ENCODE assay signal across 17 mouse cellular contexts in the genomic region with DNA sequence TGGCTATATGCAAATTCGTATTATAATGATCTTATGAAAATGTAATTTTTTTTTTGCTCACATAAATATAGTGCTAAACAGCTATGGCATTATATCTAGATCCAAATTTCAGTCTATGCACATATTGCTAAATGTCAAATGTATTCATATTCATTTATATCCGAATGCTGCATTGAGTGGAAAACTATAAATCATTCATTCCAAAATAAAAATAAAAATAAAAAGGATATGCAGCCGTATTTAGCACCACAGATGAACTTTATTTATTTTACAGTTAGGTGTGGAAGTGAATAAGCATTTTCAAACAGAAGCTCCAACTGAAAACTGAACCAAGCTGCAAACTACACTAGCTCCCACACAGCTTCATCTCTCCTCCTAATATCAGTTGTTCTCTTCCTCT.
"Had no signal": no experiment of that assay in that cellular context is flagged by ENCODE, and none has a peak within 500 bp of the region (broad histone marks: within the 10 kb centered on the region; RNA-seq: fewer than 3 reads in every experiment).

No protein-coding gene starts in this region.

- H3K4me1 ChIP-seq: megakaryocyte, embryonic 14.5 days; stomach, embryonic 15.5 days had no signal

- H3K9me3 ChIP-seq: lung, embryonic 15.5 days; midbrain, embryonic 13.5 days; midbrain, embryonic 15.5 days; neural tube, embryonic 12.5 days; stomach, embryonic 15.5 days had no signal

- DNase-seq: lung, adult 2 months; lung, postnatal 14 days; lung, postnatal 36 days; right cerebral cortex, postnatal 14 days; thymus, adult 2 months; thymus, postnatal 25 days; thymus, postnatal 4 days had no signal

- H3K27ac ChIP-seq: lung, embryonic 15.5 days; macrophage; midbrain, embryonic 13.5 days; midbrain, embryonic 15.5 days; neural tube, embryonic 12.5 days; stomach, embryonic 15.5 days; stomach, postnatal 0 days had no signal

- H3K27me3 ChIP-seq: lung, embryonic 15.5 days; megakaryocyte, embryonic 14.5 days; midbrain, embryonic 13.5 days; midbrain, embryonic 15.5 days; neural tube, embryonic 12.5 days; stomach, embryonic 15.5 days had no signal

- H3K4me3 ChIP-seq: lung, embryonic 15.5 days; megakaryocyte, embryonic 14.5 days; midbrain, embryonic 13.5 days; midbrain, embryonic 15.5 days; neural tube, embryonic 12.5 days; stomach, embryonic 15.5 days had no signal

- ATAC-seq: lung, postnatal 0 days; midbrain, embryonic 13.5 days; midbrain, embryonic 15.5 days had no signal

- H3K36me3 ChIP-seq: lung, embryonic 15.5 days; midbrain, embryonic 13.5 days; midbrain, embryonic 15.5 days; neural tube, embryonic 12.5 days; stomach, embryonic 15.5 days had no signal

- H3K9ac ChIP-seq: lung, embryonic 15.5 days; midbrain, embryonic 13.5 days; midbrain, embryonic 15.5 days; neural tube, embryonic 12.5 days; stomach, embryonic 15.5 days had no signal

- H3K4me2 ChIP-seq: lung, embryonic 15.5 days; midbrain, embryonic 11.5 days; midbrain, embryonic 13.5 days; midbrain, embryonic 15.5 days; neural tube, embryonic 12.5 days; stomach, embryonic 15.5 days had no signal
